Mouse (Mus musculus): ENCODE measurements around the gene Rabgap1l. TPM values are rescaled to one million over a fixed set of nuclear protein-coding genes. Genes with fewer than 3 reads are reported as not detected.

The Rabgap1l gene
- polyA plus RNA-seq, 1 experiment: 65.2 TPM

DNA sequence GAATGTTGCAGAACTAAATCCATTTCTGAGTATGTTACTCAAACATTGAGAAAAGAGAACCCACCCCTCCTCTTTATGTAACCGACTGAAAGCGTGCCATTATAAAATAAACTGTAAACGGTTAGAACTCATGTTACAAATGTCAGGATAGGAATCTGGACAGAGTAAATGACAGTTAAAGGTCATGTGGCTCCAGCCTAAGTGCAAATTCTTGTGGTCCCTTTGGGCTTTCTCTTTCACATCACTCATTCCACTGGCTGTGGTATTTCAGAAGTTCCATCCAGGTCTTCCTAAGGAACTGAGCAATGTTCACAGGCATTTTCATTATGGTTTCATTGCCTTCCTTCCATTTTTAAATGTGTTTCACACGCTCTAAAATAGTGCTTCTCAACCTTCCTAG, 530.6 kb downstream of the Rabgap1l start:
- no peak for TF ChIP-seq CTCF (IDR thresholded peaks at IDR 0.05; ENCODE audit: extremely low read depth, insufficient read depth, low read length)
- no peak for TF ChIP-seq POLR2A (IDR thresholded peaks at IDR 0.05; ENCODE audit: extremely low read depth, insufficient read depth, low read length)
- H3K4me3 ChIP-seq (ENCODE audit: insufficient read depth, low read length): no peak overlapping the region
- H3K4me1 ChIP-seq (ENCODE audit: control insufficient read depth, insufficient read depth, low read length): peaks cover 5% of the 10 kb centered on the region
- H3K27ac ChIP-seq (ENCODE audit: insufficient read depth, low read length): no peak overlapping the region

DNA sequence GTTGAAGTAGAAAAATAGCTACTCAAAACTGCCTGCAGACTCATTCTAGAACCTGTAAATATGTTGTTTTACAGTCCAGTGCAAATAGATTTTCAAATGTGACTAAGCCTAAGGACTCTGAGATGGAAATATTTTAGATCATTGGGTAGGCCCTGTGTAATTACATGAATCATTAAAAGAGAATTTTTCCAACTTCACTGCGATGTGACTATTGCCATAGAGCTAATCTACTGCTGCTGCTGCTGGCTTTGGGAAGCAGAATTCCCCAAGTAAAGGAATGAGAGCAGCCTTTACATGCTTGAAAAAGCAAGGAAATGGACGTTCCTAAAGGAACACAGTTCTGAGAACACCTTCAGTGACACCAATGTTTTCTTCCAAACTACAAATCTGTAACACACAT, 531.2 kb downstream of the Rabgap1l start:
- Histone ChIP-seq H3K4me1 (ENCODE audit: control insufficient read depth, insufficient read depth, low read length) (peaks cover 5% of the 10 kb centered on the region), H3K4me3 (ENCODE audit: insufficient read depth, low read length) (no peak overlapping the region), H3K27ac (ENCODE audit: insufficient read depth, low read length) (no peak overlapping the region)
- TF ChIP-seq CTCF (IDR thresholded peaks at IDR 0.05; ENCODE audit: extremely low read depth, insufficient read depth, low read length) (no peak), POLR2A (IDR thresholded peaks at IDR 0.05; ENCODE audit: extremely low read depth, insufficient read depth, low read length) (no peak)

DNA sequence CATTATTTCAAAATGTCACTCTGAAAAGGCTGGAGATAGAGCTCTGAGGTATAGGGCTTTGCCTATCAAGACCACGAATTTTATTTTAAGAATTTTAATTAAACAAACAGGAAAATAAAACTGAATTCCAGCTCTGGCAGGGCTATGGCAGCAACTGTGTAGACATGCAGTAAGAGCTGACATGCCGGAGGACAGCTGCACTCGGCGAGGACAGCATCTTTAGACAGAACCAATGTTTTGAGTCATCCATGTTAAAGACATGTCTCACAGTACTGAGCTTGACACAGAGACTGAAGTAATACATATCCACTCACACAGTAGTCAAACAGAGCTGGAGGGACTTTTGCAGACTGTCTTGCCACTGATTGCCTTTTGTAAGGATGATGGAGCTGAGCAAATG, 532.4 kb downstream of the Rabgap1l start:
- H3K4me1 ChIP-seq (ENCODE audit: control insufficient read depth, insufficient read depth, low read length): peaks cover 5% of the 10 kb centered on the region
- no peak overlapping the region for H3K27ac ChIP-seq (ENCODE audit: insufficient read depth, low read length)
- TF ChIP-seq POLR2A (IDR thresholded peaks at IDR 0.05; ENCODE audit: extremely low read depth, insufficient read depth, low read length) (no peak), CTCF (IDR thresholded peaks at IDR 0.05; ENCODE audit: extremely low read depth, insufficient read depth, low read length) (no peak)
- no peak overlapping the region for H3K4me3 ChIP-seq (ENCODE audit: insufficient read depth, low read length)

- no peak overlapping the region for H3K27ac ChIP-seq (ENCODE audit: insufficient read depth, low read length)
- H3K4me1 ChIP-seq (ENCODE audit: control insufficient read depth, insufficient read depth, low read length): peaks cover 5% of the 10 kb centered on the region
- H3K4me3 ChIP-seq (ENCODE audit: insufficient read depth, low read length): no peak overlapping the region
- TF ChIP-seq CTCF (IDR thresholded peaks at IDR 0.05; ENCODE audit: extremely low read depth, insufficient read depth, low read length): no peak
- no peak for TF ChIP-seq POLR2A (IDR thresholded peaks at IDR 0.05; ENCODE audit: extremely low read depth, insufficient read depth, low read length)
Measured at GRCm38 (mm10) chr1:160259884-160260283, 533.1 kb downstream of the Rabgap1l start.

- no peak for TF ChIP-seq CTCF (IDR thresholded peaks at IDR 0.05; ENCODE audit: extremely low read depth, insufficient read depth, low read length)
- TF ChIP-seq POLR2A (IDR thresholded peaks at IDR 0.05; ENCODE audit: extremely low read depth, insufficient read depth, low read length): no peak
- H3K27ac ChIP-seq (ENCODE audit: insufficient read depth, low read length): no peak overlapping the region
- H3K4me3 ChIP-seq (ENCODE audit: insufficient read depth, low read length): no peak overlapping the region
- peaks cover 4% of the 10 kb centered on the region; the same call in 1 of the 2 replicates for H3K4me1 ChIP-seq (ENCODE audit: control insufficient read depth, insufficient read depth, low read length)
Measured at GRCm38 (mm10) chr1:160253108-160253507, 539.9 kb downstream of the Rabgap1l start.

DNA sequence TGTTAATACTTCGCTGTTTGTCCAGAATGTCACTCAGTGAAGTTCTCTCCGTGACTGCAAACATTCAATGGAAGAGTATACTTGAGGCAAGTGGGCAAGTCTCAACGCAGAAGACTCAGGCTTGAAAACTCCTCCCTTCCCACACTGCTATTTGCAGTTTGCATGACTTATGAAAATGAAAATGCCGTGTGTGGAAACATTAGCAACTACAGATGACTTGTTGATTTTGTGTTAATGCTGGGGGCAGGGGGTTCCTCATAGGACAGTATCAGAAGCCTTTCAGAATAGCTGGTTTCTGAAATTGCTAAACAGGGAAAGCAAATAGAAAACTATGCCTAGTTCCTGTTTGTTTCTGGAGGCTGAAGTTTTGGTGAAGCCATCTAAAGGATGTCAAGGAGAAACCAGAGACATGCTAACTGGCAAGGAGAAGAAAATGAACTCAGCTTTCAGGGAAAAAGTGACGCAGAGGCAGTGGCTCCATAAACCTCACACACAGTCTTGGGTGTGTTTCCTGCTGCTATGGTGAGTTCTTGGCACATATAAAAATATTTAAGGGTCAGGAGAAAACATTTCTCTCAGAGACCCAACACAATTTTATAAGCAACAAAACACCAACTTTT, 541.5 kb downstream of the Rabgap1l start:
- no peak for TF ChIP-seq POLR2A (IDR thresholded peaks at IDR 0.05; ENCODE audit: extremely low read depth, insufficient read depth, low read length)
- TF ChIP-seq CTCF (IDR thresholded peaks at IDR 0.05; ENCODE audit: extremely low read depth, insufficient read depth, low read length): no peak
- H3K27ac ChIP-seq (ENCODE audit: insufficient read depth, low read length): no peak overlapping the region
- peaks cover 4% of the 10 kb centered on the region; the same call in 1 of the 2 replicates for H3K4me1 ChIP-seq (ENCODE audit: control insufficient read depth, insufficient read depth, low read length)
- H3K4me3 ChIP-seq (ENCODE audit: insufficient read depth, low read length): no peak overlapping the region

- no peak for TF ChIP-seq POLR2A (IDR thresholded peaks at IDR 0.05; ENCODE audit: extremely low read depth, insufficient read depth, low read length)
- no peak for TF ChIP-seq CTCF (IDR thresholded peaks at IDR 0.05; ENCODE audit: extremely low read depth, insufficient read depth, low read length)
- peaks cover 6% of the 10 kb centered on the region; the same call in 1 of the 2 replicates for H3K4me1 ChIP-seq (ENCODE audit: control insufficient read depth, insufficient read depth, low read length)
- no peak overlapping the region for H3K4me3 ChIP-seq (ENCODE audit: insufficient read depth, low read length)
- no peak overlapping the region for H3K27ac ChIP-seq (ENCODE audit: insufficient read depth, low read length)
Measured at GRCm38 (mm10) chr1:160250782-160251181, 542.2 kb downstream of the Rabgap1l start.

- Histone ChIP-seq H3K4me1 (ENCODE audit: control insufficient read depth, insufficient read depth, low read length) (peaks cover 6% of the 10 kb centered on the region; the same call in 1 of the 2 replicates), H3K4me3 (ENCODE audit: insufficient read depth, low read length) (no peak overlapping the region), H3K27ac (ENCODE audit: insufficient read depth, low read length) (no peak overlapping the region)
- TF ChIP-seq CTCF (IDR thresholded peaks at IDR 0.05; ENCODE audit: extremely low read depth, insufficient read depth, low read length) (no peak), POLR2A (IDR thresholded peaks at IDR 0.05; ENCODE audit: extremely low read depth, insufficient read depth, low read length) (no peak)
Measured at GRCm38 (mm10) chr1:160249786-160250185, 543.2 kb downstream of the Rabgap1l start.

GRCm38 (mm10) chr1:160247473-160247872, 545.5 kb downstream of the Rabgap1l start:
- H3K4me1 ChIP-seq (ENCODE audit: control insufficient read depth, insufficient read depth, low read length): peaks cover 6% of the 10 kb centered on the region; the same call in 1 of the 2 replicates
- H3K4me3 ChIP-seq (ENCODE audit: insufficient read depth, low read length): no peak overlapping the region
- no peak for TF ChIP-seq POLR2A (IDR thresholded peaks at IDR 0.05; ENCODE audit: extremely low read depth, insufficient read depth, low read length)
- TF ChIP-seq CTCF (IDR thresholded peaks at IDR 0.05; ENCODE audit: extremely low read depth, insufficient read depth, low read length): no peak
- no peak overlapping the region for H3K27ac ChIP-seq (ENCODE audit: insufficient read depth, low read length)

GRCm38 (mm10) chr1:160246844-160247243, 546.2 kb downstream of the Rabgap1l start:
- Histone ChIP-seq H3K27ac (ENCODE audit: insufficient read depth, low read length) (no peak overlapping the region), H3K4me1 (ENCODE audit: control insufficient read depth, insufficient read depth, low read length) (peaks cover 6% of the 10 kb centered on the region; the same call in 1 of the 2 replicates), H3K4me3 (ENCODE audit: insufficient read depth, low read length) (no peak overlapping the region)
- TF ChIP-seq CTCF (IDR thresholded peaks at IDR 0.05; ENCODE audit: extremely low read depth, insufficient read depth, low read length): no peak
- no peak for TF ChIP-seq POLR2A (IDR thresholded peaks at IDR 0.05; ENCODE audit: extremely low read depth, insufficient read depth, low read length)

Data from cortical plate, adult 2 months (tissue).